In genomic region chr12:110510171-110510871, GRCm38 (mm10) we compare ENCODE assay signal across 7 mouse cellular contexts.
DNase-seq lines count a peak whose midpoint lies in the region; ATAC-seq and TF ChIP-seq lines count a peak whose summit lies in the region.

No protein-coding gene starts in this region.

- no peaks in the 10 kb centered on the region for H3K36me3 ChIP-seq in spleen, adult 2 months (ENCODE audit: control insufficient read depth, insufficient read depth, low read length)
- no peaks in the 10 kb centered on the region for H3K36me3 ChIP-seq in heart, embryonic 11.5 days (ENCODE audit: control insufficient read depth, insufficient read depth, low read length)
- no peaks in the 10 kb centered on the region for H3K36me3 ChIP-seq in kidney, embryonic 16.5 days (ENCODE audit: insufficient read depth, low read length)
- no peaks in the 10 kb centered on the region for H3K36me3 ChIP-seq in lung, postnatal 0 days (ENCODE audit: insufficient read depth, low read length)
- no peaks in the 10 kb centered on the region for H3K36me3 ChIP-seq in thymus, adult 2 months (ENCODE audit: control insufficient read depth, insufficient read depth, low read length)

- peaks cover 15% of the 10 kb centered on the region; the same call in 1 of the 2 replicates for H3K4me1 ChIP-seq in spleen, adult 2 months (ENCODE audit: control insufficient read depth, insufficient read depth, insufficient read length)
- H3K4me1 ChIP-seq in heart, embryonic 11.5 days (ENCODE audit: control insufficient read depth, insufficient read depth, low read length): peaks cover 34% of the 10 kb centered on the region
- H3K4me1 ChIP-seq in kidney, embryonic 16.5 days (ENCODE audit: insufficient read depth, low read length): peaks cover 42% of the 10 kb centered on the region
- H3K4me1 ChIP-seq in lung, postnatal 0 days (ENCODE audit: insufficient read depth, low read depth, low read length): peaks cover 21% of the 10 kb centered on the region
- H3K4me1 ChIP-seq in thymus, adult 2 months (replicated peaks; ENCODE audit: control insufficient read depth, insufficient read depth, low read length): peaks cover 25% of the 10 kb centered on the region

- TF ChIP-seq POLR2A in spleen, adult 2 months (IDR thresholded peaks at IDR 0.05; ENCODE audit: low read depth, low read length): no peak
- TF ChIP-seq POLR2A in thymus, adult 2 months (IDR thresholded peaks at IDR 0.05; ENCODE audit: control insufficient read depth, extremely low read depth, insufficient read depth, low read length, poor library complexity): no peak

- no peak for ATAC-seq in heart, embryonic 11.5 days (replicated peaks; ENCODE audit: insufficient number of reproducible peaks, low FRiP score, low TSS enrichment)
- peak; percentile 53; the same call in 1 of the 2 replicates for ATAC-seq in kidney, embryonic 16.5 days (ENCODE audit: low FRiP score, low TSS enrichment)
- peak; percentile 56 for ATAC-seq in lung, postnatal 0 days

- 64% methylated on average over 9 of the region's 9 CpGs for WGBS in spleen, adult 2 months
- WGBS in heart, embryonic 11.5 days (ENCODE audit: insufficient replicate concordance): 64% methylated on average over 9 of the region's 9 CpGs
- whole genome bisulfite sequencing in kidney, embryonic 16.5 days: 40% methylated on average over 9 of the region's 9 CpGs
- 42% methylated on average over 9 of the region's 9 CpGs for WGBS in lung, postnatal 0 days
- 82% methylated on average over 9 of the region's 9 CpGs for WGBS in thymus, adult 2 months

- no peaks in the 10 kb centered on the region for H3K27me3 ChIP-seq in spleen, adult 2 months (ENCODE audit: control insufficient read depth, insufficient read depth, low read length)
- no peaks in the 10 kb centered on the region for H3K27me3 ChIP-seq in heart, embryonic 11.5 days (ENCODE audit: control insufficient read depth, insufficient read depth, low read length)
- no peaks in the 10 kb centered on the region for H3K27me3 ChIP-seq in kidney, embryonic 16.5 days (ENCODE audit: insufficient read depth, low read length)
- H3K27me3 ChIP-seq in lung, postnatal 0 days (replicated peaks; ENCODE audit: insufficient read depth, low read length): no peaks in the 10 kb centered on the region
- no peaks in the 10 kb centered on the region for H3K27me3 ChIP-seq in thymus, adult 2 months (ENCODE audit: control insufficient read depth, insufficient read depth, low read length)

- H3K4me2 ChIP-seq in heart, embryonic 11.5 days: no peak overlapping the region
- H3K4me2 ChIP-seq in kidney, embryonic 16.5 days (replicated peaks; ENCODE audit: low read depth, low read length): no peak overlapping the region
- 0 out of 2 replicates have a peak overlapping the region, but pooled peaks have one; percentile 6 for H3K4me2 ChIP-seq in lung, postnatal 0 days (replicated peaks; ENCODE audit: low read depth, low read length)

- H3K9me3 ChIP-seq in heart, embryonic 11.5 days (replicated peaks; ENCODE audit: control insufficient read depth, low read length): no peaks in the 10 kb centered on the region
- no peaks in the 10 kb centered on the region for H3K9me3 ChIP-seq in kidney, embryonic 16.5 days (ENCODE audit: low read length)
- no peaks in the 10 kb centered on the region for H3K9me3 ChIP-seq in lung, postnatal 0 days (ENCODE audit: low read length)

- H3K4me3 ChIP-seq in spleen, adult 2 months (ENCODE audit: extremely low read depth, insufficient read depth, insufficient read length): no peak overlapping the region
- no peak overlapping the region for H3K4me3 ChIP-seq in heart, embryonic 11.5 days (ENCODE audit: low read depth, low read length)
- no peak overlapping the region for H3K4me3 ChIP-seq in kidney, embryonic 16.5 days (ENCODE audit: low read length)
- H3K4me3 ChIP-seq in lung, postnatal 0 days (ENCODE audit: low read depth, low read length): no peak overlapping the region
- no peak overlapping the region for H3K4me3 ChIP-seq in thymus, adult 2 months (ENCODE audit: control insufficient read depth, insufficient read depth, low read length)

- peak overlapping the region; percentile 40; the same call in 1 of the 2 replicates for H3K27ac ChIP-seq in spleen, adult 2 months (ENCODE audit: insufficient read depth, low read length)
- H3K27ac ChIP-seq in heart, embryonic 11.5 days (ENCODE audit: low read depth, low read length): peak overlapping the region; percentile 18
- H3K27ac ChIP-seq in kidney, embryonic 16.5 days (ENCODE audit: low read length): peak overlapping the region; percentile 88
- peak overlapping the region; percentile 75 for H3K27ac ChIP-seq in lung, postnatal 0 days (ENCODE audit: low read length)
- no peak overlapping the region for H3K27ac ChIP-seq in thymus, adult 2 months (ENCODE audit: control insufficient read depth, insufficient read depth, low read length)

- no peak for TF ChIP-seq CTCF in spleen, adult 2 months (IDR thresholded peaks at IDR 0.05; ENCODE audit: extremely low read depth, insufficient read depth, insufficient read length, insufficient replicate concordance)
- no peak for TF ChIP-seq CTCF in lung, postnatal 0 days (IDR thresholded peaks at IDR 0.05)
- TF ChIP-seq CTCF in thymus, adult 2 months (IDR thresholded peaks at IDR 0.05; ENCODE audit: borderline replicate concordance, control insufficient read depth, extremely low read depth, insufficient read depth, low read length, poor library complexity): no peak

- H3K9ac ChIP-seq in heart, embryonic 11.5 days (ENCODE audit: low read depth, low read length): no peak overlapping the region
- H3K9ac ChIP-seq in kidney, embryonic 16.5 days (replicated peaks; ENCODE audit: low read length): no peak overlapping the region
- H3K9ac ChIP-seq in lung, postnatal 0 days (replicated peaks; ENCODE audit: low read depth): no peak overlapping the region

- TF ChIP-seq EP300 in lung, postnatal 0 days (IDR thresholded peaks at IDR 0.05): no peak; the same call in 1 of the 2 replicates

- DNase-seq in spleen, adult 2 months (ENCODE audit: low read depth in 1 of 2, low spot score in 2 of 2): no peak
- DNase-seq in spleen, postnatal 10 days (ENCODE audit: low spot score in 2 of 2): no peak
- DNase-seq in cerebellum, postnatal 14 days: peak; percentile 92 to 95
- DNase-seq in lung, postnatal 0 days (ENCODE audit: low spot score): peak; percentile 69
- DNase-seq in thymus, adult 2 months: no peak

Comparison
In these comparisons a context has a peak if more than half of its experiments do, and no peak if none do; other contexts are left out.
1. DNase-seq: peak in cerebellum, postnatal 14 days (2 of 2) and lung, postnatal 0 days (single experiment); none in spleen, adult 2 months (0 of 2), spleen, postnatal 10 days (0 of 2) and thymus, adult 2 months (single experiment).